Mouse (Mus musculus) heart, embryonic 10.5 days (tissue): ENCODE results near the gene Usp16. TPM values are rescaled to one million over a fixed set of nuclear protein-coding genes. Genes with fewer than 3 reads are reported as not detected.

ENCODE experiments used
- polyA plus RNA-seq: library from polyadenylated mRNA; unstranded; fragments of >200 nt; fragmentation: Nextera tagmentation; extraction: Ambion mirVana; gene quantifications from 2 replicates; pipeline ENCODE4 v1.2.1, GENCODE M21; 2016

Gene Usp16
- polyA plus RNA-seq, 1 experiment from 2014 or later, result 38.6 TPM

Other genes with a start within 250 kb of the Usp16 start
- 21.9 and 22.6 TPM in 2 replicates for gene N6amt1, start 100.5 kb upstream of the Usp16 start, polyA plus RNA-seq
- 24.9 and 28.9 TPM in 2 replicates for gene Ltn1, start 22.1 kb upstream of the Usp16 start, polyA plus RNA-seq
- gene Rwdd2b, start 14.1 kb upstream of the Usp16 start, polyA plus RNA-seq, result 11.8 and 13.6 TPM in 2 replicates
- 437 and 566 TPM in 2 replicates for gene Cct8, start 41.2 kb downstream of the Usp16 start, polyA plus RNA-seq
- gene Map3k7cl, start 98.6 kb downstream of the Usp16 start, polyA plus RNA-seq, result not detected in 2 replicates
- gene Bach1, start 244.2 kb downstream of the Usp16 start, polyA plus RNA-seq, result 8.5 and 9.4 TPM in 2 replicates